Mouse (Mus musculus) embryonic facial prominence, embryonic 14.5 days (tissue): ENCODE measurements around the gene Kcna10. TPM values are rescaled to one million over a fixed set of nuclear protein-coding genes. Genes with fewer than 3 reads are reported as not detected.
A peak's percentile ranks its signal among the peaks of the same experiment; 100 is the strongest.

Source experiments
- ATAC-seq: fragments of 200-750 bp; cut with Nextera tagmentation; 2 replicates; pipeline ENCODE4 v1.8.0; 2017; ENCODE audit warnings: low read depth, moderate number of reproducible peaks, moderate TSS enrichment
- DNase-seq: peaks from one replicate; pipeline ENCODE4 v3.0.0-alpha.2; 2015; ENCODE audit warnings: low spot score
- H3K27ac ChIP-seq: fragments of 300-500 bp; sonication (generic); replicated peaks from 2 replicates; pipeline ENCODE4 v1.5.1; 2014; ENCODE audit warnings: low read depth, mild to moderate bottlenecking, low read length, moderate library complexity
- H3K27me3 ChIP-seq: fragments of 300-500 bp; sonication (generic); replicated peaks from 2 replicates; pipeline ENCODE4 v1.6.1; 2014; ENCODE audit warnings: low read length; ENCODE audit not compliant: control insufficient read depth, insufficient read depth
- H3K36me3 ChIP-seq: fragments of 300-500 bp; sonication (generic); 2 replicates; pipeline ENCODE4 v1.6.1; 2014; ENCODE audit warnings: low read length, mixed read lengths; ENCODE audit not compliant: control insufficient read depth, insufficient read depth
- H3K4me1 ChIP-seq: fragments of 300-500 bp; sonication (generic); 2 replicates; pipeline ENCODE4 v1.6.1; 2014; ENCODE audit warnings: antibody characterized with exemption, low read length; ENCODE audit not compliant: control insufficient read depth, insufficient read depth
- H3K4me2 ChIP-seq: fragments of 300-500 bp; sonication (generic); 2 replicates; pipeline ENCODE4 v1.6.1; 2014; ENCODE audit warnings: low read depth, mild to moderate bottlenecking, low read length, moderate library complexity, mixed read lengths
- H3K4me3 ChIP-seq: fragments of 300-500 bp; sonication (generic); 2 replicates; pipeline ENCODE4 v1.5.1; 2014; ENCODE audit warnings: low read depth, mild to moderate bottlenecking, low read length
- H3K9ac ChIP-seq: fragments of 300-500 bp; sonication (generic); 2 replicates; pipeline ENCODE4 v1.6.1; 2014; ENCODE audit warnings: low read depth, mild to moderate bottlenecking, low read length, moderate library complexity, mixed read lengths
- H3K9me3 ChIP-seq: fragments of 300-500 bp; sonication (generic); 2 replicates; pipeline ENCODE4 v1.6.1; 2016; ENCODE audit warnings: low read length; ENCODE audit not compliant: control insufficient read depth
- WGBS: fragments of 180-500 bp; shearing (Covaris S2); extraction: QIAGEN DNeasy Blood & Tissue Kit; methylation state at CpG from one replicate; pipeline ENCODE4 v1.1.7; 2014; 5-methylcytosine and 5-hydroxymethylcytosine counted together
- polyA plus RNA-seq: library from polyadenylated mRNA; unstranded; fragments of >200 nt; fragmentation: Nextera tagmentation; extraction: Ambion mirVana; gene quantifications from 2 replicates; pipeline ENCODE4 v1.2.1, GENCODE M21; 2014

Kcna10 gene
- polyA plus RNA-seq, 1 experiment from 2014 or later = not detected

DNA sequence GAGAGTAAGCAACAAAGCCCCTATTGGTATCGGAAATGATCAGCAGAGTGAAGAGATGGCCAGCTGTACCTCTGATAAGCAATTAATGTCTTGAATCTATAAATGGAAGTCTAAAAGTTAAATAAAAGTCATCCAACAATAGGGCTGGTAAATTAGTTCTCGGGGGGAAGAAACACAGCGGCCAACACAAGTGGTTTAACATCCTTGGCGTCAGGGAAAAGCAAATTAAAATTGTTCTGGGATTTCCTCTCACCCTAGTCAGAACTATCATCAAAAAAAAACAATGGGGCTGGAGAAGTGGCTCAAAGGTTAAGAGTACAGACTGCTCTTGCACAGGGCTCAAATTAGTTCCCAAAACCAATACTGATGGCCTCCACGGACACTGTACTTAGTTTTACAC, 43.0 kb downstream of the Kcna10 start:
- Histone ChIP-seq H3K4me2 (no peak overlapping the region), H3K36me3 (no peaks in the 10 kb centered on the region), H3K9ac (no peak overlapping the region), H3K27ac (no peak overlapping the region), H3K9me3 (peaks cover 3% of the 10 kb centered on the region; the same call in 1 of the 2 replicates), H3K4me3 (no peak overlapping the region), H3K27me3 (no peaks in the 10 kb centered on the region), H3K4me1 (0 out of 2 replicates have a peak, but pooled peaks cover 5% of the 10 kb centered on the region)
- ATAC-seq (no peak), DNase-seq (no peak)
- 89% methylated on average over 5 of the region's 5 CpGs for WGBS

DNA sequence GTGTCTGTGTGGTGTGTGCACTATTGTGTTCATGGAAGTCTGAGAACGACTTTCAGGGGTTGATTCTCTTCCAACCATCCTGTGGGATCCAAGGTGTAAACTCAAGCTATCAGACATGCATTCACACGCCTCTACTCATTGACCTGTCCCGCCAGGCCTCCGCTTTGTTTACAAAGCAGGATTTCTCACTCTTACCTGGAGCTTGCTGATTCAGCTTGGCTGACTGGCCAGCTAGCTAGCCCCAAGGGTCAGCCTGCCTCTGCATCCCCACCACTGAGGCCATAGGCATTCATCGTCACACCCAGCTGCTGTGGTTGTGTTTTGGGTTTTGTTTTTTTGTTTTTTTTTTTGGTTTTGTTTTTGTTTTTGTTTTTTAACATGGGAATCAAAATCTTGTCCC, 46.4 kb downstream of the Kcna10 start:
- ATAC-seq (no peak), DNase-seq (no peak)
- Histone ChIP-seq H3K4me2 (no peak overlapping the region), H3K4me3 (no peak overlapping the region), H3K27me3 (no peaks in the 10 kb centered on the region), H3K36me3 (no peaks in the 10 kb centered on the region), H3K4me1 (0 out of 2 replicates have a peak, but pooled peaks cover 5% of the 10 kb centered on the region), H3K27ac (no peak overlapping the region), H3K9ac (no peak overlapping the region), H3K9me3 (peaks cover 2% of the 10 kb centered on the region; the same call in 1 of the 2 replicates)
- WGBS = 78% methylated on average over 5 of the region's 5 CpGs

DNA sequence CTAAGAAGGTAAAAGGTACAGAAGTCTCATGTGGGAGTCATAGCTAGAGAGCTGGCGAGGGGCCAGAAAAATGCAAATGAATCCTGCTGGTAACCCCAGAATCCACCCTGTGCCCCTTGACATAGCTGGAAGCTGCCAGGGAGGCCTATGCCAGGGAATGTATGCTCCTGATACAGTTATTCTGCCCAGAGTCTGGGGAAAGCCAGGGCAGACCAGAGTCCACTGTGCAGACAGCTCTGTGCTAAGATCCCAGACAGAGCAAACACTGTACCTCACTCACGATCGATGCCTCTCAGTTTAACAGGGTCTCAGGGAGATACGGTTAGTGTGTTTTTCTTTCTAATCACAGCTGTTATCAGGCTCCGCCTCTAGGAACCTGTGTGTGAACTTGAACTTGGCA, 47.0 kb downstream of the Kcna10 start:
- no peaks in the 10 kb centered on the region for H3K27me3 ChIP-seq
- no peak overlapping the region for H3K9ac ChIP-seq
- no peak overlapping the region for H3K4me3 ChIP-seq
- DNase-seq (no peak), ATAC-seq (peak; percentile 44; the same call in 1 of the 2 replicates)
- 0 out of 2 replicates have a peak, but pooled peaks cover 5% of the 10 kb centered on the region for H3K4me1 ChIP-seq
- 59% methylated on average over 5 of the region's 5 CpGs for whole genome bisulfite sequencing
- no peaks in the 10 kb centered on the region for H3K36me3 ChIP-seq
- H3K9me3 ChIP-seq = no peaks in the 10 kb centered on the region
- H3K27ac ChIP-seq = no peak overlapping the region
- no peak overlapping the region for H3K4me2 ChIP-seq

DNA sequence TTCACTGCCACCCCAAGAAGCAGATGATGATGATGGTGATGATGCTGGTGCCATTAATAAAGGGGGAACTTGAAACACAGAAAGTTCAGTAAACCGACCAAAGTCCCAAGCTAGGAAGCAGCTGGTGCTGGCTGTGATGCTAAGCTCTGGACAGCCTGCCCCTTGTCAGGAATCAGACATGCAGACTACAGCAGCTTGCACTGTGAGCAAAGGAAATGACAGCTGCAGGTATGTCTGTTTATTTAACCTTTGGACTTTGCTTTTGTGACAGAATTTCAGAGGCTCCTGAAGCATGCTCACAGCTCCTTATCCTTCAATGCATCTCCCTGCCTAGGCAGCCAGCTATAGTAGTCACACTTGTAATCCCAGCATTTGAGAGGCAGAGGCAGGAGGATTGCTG, 47.7 kb downstream of the Kcna10 start, which contains the start of gene A630076J17Rik:
TSS of gene A630076J17Rik (plus strand) at position 88 of the 400 bp plus-strand sequence.
- WGBS = 47% methylated on average over 1 of the region's 1 CpGs
- Histone ChIP-seq H3K27ac (no peak within 1 kb of the TSS), H3K36me3 (no peaks in the 10 kb centered on the region), H3K4me2 (no peak within 1 kb of the TSS), H3K4me3 (no peak within 1 kb of the TSS), H3K9ac (no peak within 1 kb of the TSS), H3K9me3 (no peaks in the 10 kb centered on the region), H3K27me3 (no peaks in the 10 kb centered on the region), H3K4me1 (0 out of 2 replicates have a peak, but pooled peaks cover 5% of the 10 kb centered on the region)
- DNase-seq = no peak
- ATAC-seq = no peak

DNA sequence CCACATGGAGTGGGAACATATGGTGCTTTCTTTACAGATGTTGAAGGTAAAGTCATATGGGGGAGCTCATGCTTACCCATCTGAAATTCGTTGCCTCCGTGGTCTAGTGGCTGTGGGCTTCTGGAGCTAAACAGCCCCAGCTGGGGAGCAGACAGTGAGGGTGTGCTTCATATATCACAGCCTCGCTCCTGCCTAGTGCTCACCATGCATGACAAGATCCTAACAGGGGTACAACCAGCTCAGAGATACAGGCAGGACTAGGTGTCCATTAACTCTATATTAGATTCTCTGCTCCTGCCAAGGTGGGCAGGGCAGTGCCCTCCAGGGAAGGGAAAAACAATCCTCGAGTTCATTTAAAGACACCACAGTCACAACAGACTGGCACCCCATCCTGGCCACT, 48.3 kb downstream of the Kcna10 start:
- H3K4me2 ChIP-seq = no peak overlapping the region
- no peak overlapping the region for H3K4me3 ChIP-seq
- H3K9me3 ChIP-seq = no peaks in the 10 kb centered on the region
- H3K36me3 ChIP-seq = no peaks in the 10 kb centered on the region
- 38% methylated on average over 4 of the region's 4 CpGs for WGBS
- no peak overlapping the region for H3K9ac ChIP-seq
- 0 out of 2 replicates have a peak, but pooled peaks cover 5% of the 10 kb centered on the region for H3K4me1 ChIP-seq
- ATAC-seq (no peak), DNase-seq (peak; percentile 18)
- H3K27me3 ChIP-seq = no peaks in the 10 kb centered on the region
- H3K27ac ChIP-seq = no peak overlapping the region

DNA sequence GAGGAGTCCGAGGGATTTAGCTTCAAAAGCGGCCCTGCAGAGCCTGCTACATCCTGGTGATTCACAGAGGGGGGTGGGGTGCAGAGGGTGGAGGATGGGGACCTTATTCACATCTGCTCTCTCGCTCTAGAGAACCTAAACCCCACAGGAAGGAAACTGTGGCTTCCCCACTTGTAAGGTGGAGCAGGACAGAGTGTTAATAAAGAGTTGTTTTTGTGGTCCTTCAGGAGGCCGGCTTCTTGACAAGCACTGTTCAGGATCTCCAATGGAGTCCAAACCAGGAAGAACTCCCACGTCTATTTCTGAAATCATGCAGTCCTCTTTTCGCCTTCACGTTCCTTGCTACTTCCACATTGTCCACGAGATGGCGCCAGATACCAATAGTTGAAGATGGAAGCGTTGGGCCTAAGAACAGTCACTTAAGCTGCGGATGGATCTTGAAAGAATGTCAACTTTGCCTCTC, 50.5 kb downstream of the Kcna10 start:
- ATAC-seq = 0 out of 2 replicates have a peak, but pooled peaks have one; percentile 8
- Histone ChIP-seq H3K4me2 (0 out of 2 replicates have a peak overlapping the region, but pooled peaks have one; percentile 23), H3K9me3 (no peaks in the 10 kb centered on the region)

DNA sequence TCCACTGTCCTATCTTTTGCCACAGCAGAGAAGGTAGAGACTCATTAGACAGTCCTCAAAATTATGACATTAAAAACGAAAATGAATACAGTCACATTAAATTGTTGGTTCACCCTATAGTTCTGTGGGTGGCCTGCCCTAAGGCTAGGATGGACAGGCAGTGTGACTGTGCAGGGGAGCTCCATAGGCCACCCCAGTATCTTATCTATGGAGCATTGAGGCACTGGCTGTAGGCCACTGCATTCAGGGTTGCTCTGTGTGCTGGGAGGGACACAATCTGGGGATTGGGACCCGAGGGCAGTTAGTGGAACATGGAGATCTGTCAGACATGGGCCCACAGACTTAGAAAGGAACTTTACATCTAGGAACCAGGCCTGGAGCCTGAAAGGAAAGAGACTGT, 51.1 kb downstream of the Kcna10 start:
- ATAC-seq (no peak), DNase-seq (no peak)
- 31% methylated on average over 2 of the region's 2 CpGs for WGBS

More for the DNA sequence above, 50.5 kb downstream of the Kcna10 start:
- WGBS = 5% methylated on average over 11 of the region's 11 CpGs
- DNase-seq = peak; percentile 83
- no peaks in the 10 kb centered on the region for H3K27me3 ChIP-seq
- H3K36me3 ChIP-seq = no peaks in the 10 kb centered on the region
- H3K4me1 ChIP-seq = 0 out of 2 replicates have a peak, but pooled peaks cover 5% of the 10 kb centered on the region
- no peak overlapping the region for H3K9ac ChIP-seq
- H3K4me3 ChIP-seq = no peak overlapping the region
- H3K27ac ChIP-seq = no peak overlapping the region

DNA sequence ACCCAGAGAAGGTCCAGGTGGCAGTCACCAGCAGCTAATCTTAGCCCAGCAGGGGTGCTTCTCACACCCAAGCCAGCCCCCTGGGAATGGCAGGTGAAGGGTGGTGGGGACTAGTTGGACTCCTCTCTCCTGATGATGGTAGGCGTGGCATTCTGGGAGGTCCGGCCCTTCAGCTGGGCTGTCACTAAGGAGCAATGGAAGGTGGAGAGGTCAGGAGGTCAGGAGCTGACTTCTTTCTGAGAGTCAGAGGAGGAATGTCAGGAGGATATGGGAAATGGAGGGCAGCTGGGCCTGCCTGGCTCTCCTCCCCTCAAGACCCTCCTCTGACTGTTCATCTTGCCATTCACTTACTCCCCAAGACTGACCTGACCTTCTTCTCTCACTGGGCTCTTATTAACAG, 55.2 kb downstream of the Kcna10 start:
- no peaks in the 10 kb centered on the region for H3K9me3 ChIP-seq
- no peak overlapping the region for H3K4me2 ChIP-seq
- H3K4me3 ChIP-seq = no peak overlapping the region
- ATAC-seq (no peak), DNase-seq (no peak)
- no peaks in the 10 kb centered on the region for H3K27me3 ChIP-seq
- H3K36me3 ChIP-seq = no peaks in the 10 kb centered on the region
- no peak overlapping the region for H3K27ac ChIP-seq
- no peak overlapping the region for H3K9ac ChIP-seq
- 55% methylated on average over 2 of the region's 2 CpGs for WGBS
- no peaks in the 10 kb centered on the region for H3K4me1 ChIP-seq

More for the DNA sequence above, 51.1 kb downstream of the Kcna10 start:
- no peaks in the 10 kb centered on the region for H3K36me3 ChIP-seq
- H3K4me3 ChIP-seq = no peak overlapping the region
- 0 out of 2 replicates have a peak, but pooled peaks cover 5% of the 10 kb centered on the region for H3K4me1 ChIP-seq
- H3K27me3 ChIP-seq = no peaks in the 10 kb centered on the region
- no peak overlapping the region for H3K9ac ChIP-seq
- H3K4me2 ChIP-seq = no peak overlapping the region
- H3K9me3 ChIP-seq = no peaks in the 10 kb centered on the region
- no peak overlapping the region for H3K27ac ChIP-seq

DNA sequence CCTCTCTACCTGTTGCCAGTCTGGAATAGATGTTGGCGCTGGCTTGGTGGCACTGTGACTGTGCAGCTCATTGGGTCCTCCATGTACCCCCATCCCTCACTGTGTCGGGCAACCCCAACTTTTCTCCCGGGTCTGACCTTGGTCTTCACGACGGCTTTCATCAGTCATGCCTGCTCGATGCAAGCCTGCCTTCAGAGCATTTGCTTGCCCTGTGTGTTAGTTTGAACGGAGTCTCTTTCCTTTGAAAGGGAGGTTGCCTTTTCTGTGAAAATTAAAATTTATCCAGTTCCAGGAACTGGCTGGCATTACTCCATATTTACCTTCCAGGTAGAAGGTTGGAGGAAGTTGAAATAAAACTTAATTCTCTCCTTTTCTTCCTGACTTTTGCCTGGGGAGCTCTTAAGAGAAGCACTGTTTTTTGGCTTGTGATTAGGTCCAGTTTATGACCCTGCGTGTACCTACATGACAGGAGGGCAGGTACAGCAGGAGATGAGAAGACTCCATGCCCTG, 55.7 kb downstream of the Kcna10 start:
- Histone ChIP-seq H3K4me3 (no peak overlapping the region), H3K27me3 (no peaks in the 10 kb centered on the region), H3K4me1 (no peaks in the 10 kb centered on the region), H3K9ac (no peak overlapping the region), H3K36me3 (no peaks in the 10 kb centered on the region), H3K9me3 (no peaks in the 10 kb centered on the region), H3K4me2 (no peak overlapping the region), H3K27ac (no peak overlapping the region)
- 87% methylated on average over 8 of the region's 8 CpGs for WGBS
- no peak for ATAC-seq
- no peak for DNase-seq
